Mouse (Mus musculus) intestine, embryonic 15.5 days (tissue): ENCODE results near the gene Adgrl3. TPM values are rescaled to one million over a fixed set of nuclear protein-coding genes. Genes with fewer than 3 reads are reported as not detected.

Experiments
- ATAC-seq: fragments of 200-750 bp; cut with Nextera tagmentation; 2 replicates; pipeline ENCODE4 v1.8.0; 2017; ENCODE audit warnings: moderate TSS enrichment, moderate library complexity
- H3K27ac ChIP-seq: fragments of 300-500 bp; sonication (generic); 2 replicates; pipeline ENCODE4 v1.5.1; 2015; ENCODE audit warnings: mild to moderate bottlenecking, inconsistent platforms
- H3K27me3 ChIP-seq: fragments of 300-500 bp; sonication (generic); replicated peaks from 2 replicates; pipeline ENCODE4 v1.6.1; 2015; ENCODE audit warnings: inconsistent platforms
- H3K36me3 ChIP-seq: fragments of 300-500 bp; sonication (generic); 2 replicates; pipeline ENCODE4 v1.6.1; 2015; ENCODE audit warnings: inconsistent platforms
- H3K4me1 ChIP-seq: fragments of 300-500 bp; sonication (generic); replicated peaks from 2 replicates; pipeline ENCODE4 v1.6.1; 2015; ENCODE audit warnings: inconsistent platforms
- H3K4me2 ChIP-seq: fragments of 300-500 bp; sonication (generic); replicated peaks from 2 replicates; pipeline ENCODE4 v1.6.1; 2015; ENCODE audit warnings: mild to moderate bottlenecking, inconsistent platforms
- H3K4me3 ChIP-seq: fragments of 300-500 bp; sonication (generic); replicated peaks from 2 replicates; pipeline ENCODE4 v1.5.1; 2015; ENCODE audit warnings: inconsistent platforms
- H3K9ac ChIP-seq: fragments of 300-500 bp; sonication (generic); 2 replicates; pipeline ENCODE4 v1.6.1; 2015; ENCODE audit warnings: inconsistent platforms
- H3K9me3 ChIP-seq: fragments of 300-500 bp; sonication (generic); 2 replicates; pipeline ENCODE4 v1.6.1; 2016; ENCODE audit warnings: inconsistent platforms
- WGBS: fragments of 180-500 bp; shearing (Covaris S2); methylation state at CpG from one replicate; pipeline ENCODE4 v1.1.7; 2015; 5-methylcytosine and 5-hydroxymethylcytosine counted together
- polyA plus RNA-seq: library from polyadenylated mRNA; unstranded; fragments of >200 nt; fragmentation: Nextera tagmentation; extraction: Ambion mirVana; gene quantifications from 2 replicates; pipeline ENCODE4 v1.2.1, GENCODE M21; 2015

Gene Adgrl3
- polyA plus RNA-seq, 1 experiment from 2014 or later = 10.9 TPM

DNA sequence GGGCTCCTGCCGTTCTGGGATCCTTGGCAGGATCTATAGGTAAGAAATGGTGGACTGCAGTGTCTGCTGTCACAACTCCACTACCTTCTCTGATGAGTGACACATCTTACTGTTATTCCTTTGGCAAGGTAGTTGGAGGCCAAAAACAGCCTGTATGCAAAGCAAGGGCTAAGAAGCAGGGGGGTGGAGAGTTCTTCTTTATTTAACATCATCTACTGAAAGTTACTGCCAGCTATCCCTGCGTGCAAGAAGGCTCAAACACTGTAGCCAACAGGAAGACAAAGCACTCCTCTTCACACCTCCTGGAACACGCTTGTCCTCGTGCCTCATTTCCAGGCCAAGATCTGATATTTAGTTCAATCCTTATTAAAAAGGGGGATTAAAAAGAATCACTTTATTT, 26.2 kb downstream of the Adgrl3 start:
- WGBS = 86% methylated on average over 4 of the region's 4 CpGs
- H3K36me3 ChIP-seq = no peaks in the 10 kb centered on the region
- no peak overlapping the region for H3K9ac ChIP-seq
- ATAC-seq = no peak
- no peaks in the 10 kb centered on the region for H3K4me1 ChIP-seq
- no peaks in the 10 kb centered on the region for H3K27me3 ChIP-seq
- no peaks in the 10 kb centered on the region for H3K9me3 ChIP-seq
- no peak overlapping the region for H3K27ac ChIP-seq
- H3K4me3 ChIP-seq = no peak overlapping the region
- no peak overlapping the region for H3K4me2 ChIP-seq

GRCm38 (mm10) chr5:81054628-81055027, 34.7 kb downstream of the Adgrl3 start:
- Histone ChIP-seq H3K9me3 (no peaks in the 10 kb centered on the region), H3K27me3 (no peaks in the 10 kb centered on the region), H3K36me3 (no peaks in the 10 kb centered on the region), H3K27ac (no peak overlapping the region), H3K4me2 (no peak overlapping the region), H3K9ac (no peak overlapping the region), H3K4me1 (no peaks in the 10 kb centered on the region), H3K4me3 (no peak overlapping the region)
- 73% methylated on average over 4 of the region's 4 CpGs for WGBS
- ATAC-seq = no peak

- no peaks in the 10 kb centered on the region for H3K9me3 ChIP-seq
Measured at GRCm38 (mm10) chr5:81055253-81055652, 35.3 kb downstream of the Adgrl3 start.

DNA sequence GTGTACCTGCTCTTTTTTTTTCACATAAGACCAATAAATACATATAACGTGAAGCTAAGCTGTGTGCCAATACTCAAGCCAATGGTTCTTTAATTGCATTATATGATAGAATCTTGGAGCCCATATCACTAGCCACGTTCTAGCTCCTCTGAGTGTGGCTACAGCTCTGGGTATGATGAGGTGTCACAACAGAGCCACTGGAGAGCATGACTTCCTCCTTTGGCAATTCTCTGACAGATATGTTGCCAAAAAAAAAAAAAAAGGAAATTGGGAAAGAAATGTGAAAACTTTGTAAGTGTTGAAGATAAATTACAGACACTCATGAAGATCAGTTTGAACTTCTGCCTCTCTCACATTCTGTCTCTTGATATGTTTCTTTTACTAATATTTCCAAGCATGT, 38.2 kb downstream of the Adgrl3 start:
- no peaks in the 10 kb centered on the region for H3K9me3 ChIP-seq
- H3K27me3 ChIP-seq = no peaks in the 10 kb centered on the region
- 81% methylated on average over 2 of the region's 2 CpGs for WGBS
- H3K4me1 ChIP-seq = no peaks in the 10 kb centered on the region
- no peak overlapping the region for H3K27ac ChIP-seq
- no peak overlapping the region for H3K4me3 ChIP-seq
- H3K4me2 ChIP-seq = no peak overlapping the region
- H3K9ac ChIP-seq = no peak overlapping the region
- no peaks in the 10 kb centered on the region for H3K36me3 ChIP-seq
- no peak for ATAC-seq

More at GRCm38 (mm10) chr5:81055253-81055652, 35.3 kb downstream of the Adgrl3 start:
- Histone ChIP-seq H3K27me3 (no peaks in the 10 kb centered on the region), H3K4me3 (no peak overlapping the region), H3K9ac (no peak overlapping the region), H3K27ac (no peak overlapping the region), H3K4me1 (no peaks in the 10 kb centered on the region), H3K4me2 (no peak overlapping the region), H3K36me3 (no peaks in the 10 kb centered on the region)
- 77% methylated on average over 2 of the region's 2 CpGs for WGBS
- ATAC-seq = no peak

DNA sequence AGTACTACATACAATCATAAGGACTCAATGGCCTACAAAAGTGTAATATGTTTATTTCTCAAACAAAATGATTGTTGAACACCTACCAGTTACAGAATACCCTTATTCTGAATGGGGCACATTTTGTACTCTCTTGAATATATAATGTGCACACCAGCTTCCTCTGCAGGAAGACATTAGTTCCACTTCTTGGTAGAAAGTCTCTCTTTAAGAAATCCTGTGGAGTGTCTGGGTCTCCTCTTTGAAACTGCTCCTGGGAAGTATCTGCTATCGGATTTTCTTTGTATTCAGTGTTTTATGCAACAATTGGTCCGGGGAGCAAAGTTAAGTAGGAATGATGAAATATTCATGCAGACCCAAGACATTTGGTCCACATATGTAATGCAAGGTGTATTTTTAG, 41.0 kb downstream of the Adgrl3 start:
- no peak overlapping the region for H3K27ac ChIP-seq
- no peaks in the 10 kb centered on the region for H3K27me3 ChIP-seq
- no peak overlapping the region for H3K9ac ChIP-seq
- no peak for ATAC-seq
- H3K36me3 ChIP-seq = no peaks in the 10 kb centered on the region
- no peaks in the 10 kb centered on the region for H3K4me1 ChIP-seq
- H3K4me2 ChIP-seq = no peak overlapping the region
- 78% methylated on average over 2 of the region's 2 CpGs for WGBS
- no peak overlapping the region for H3K4me3 ChIP-seq
- H3K9me3 ChIP-seq = no peaks in the 10 kb centered on the region

DNA sequence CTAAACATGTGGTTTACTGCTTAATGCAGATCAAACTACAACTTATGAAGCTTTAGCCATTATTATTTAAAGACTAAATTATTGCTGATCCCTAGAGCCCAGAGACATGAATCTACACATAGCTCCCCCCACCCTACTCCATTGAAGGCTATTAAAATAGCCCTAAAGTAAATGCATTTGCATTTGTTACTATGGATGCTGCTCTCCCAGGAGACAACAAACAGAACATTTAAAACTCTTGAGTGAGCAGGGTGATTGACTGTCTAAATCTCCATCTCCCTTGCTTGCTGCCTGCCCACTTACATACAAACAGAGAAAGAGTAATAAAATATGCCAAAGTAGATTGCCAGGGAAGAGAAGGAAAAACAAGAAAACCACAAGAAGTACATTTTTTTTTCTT, 41.4 kb downstream of the Adgrl3 start:
- ATAC-seq = no peak
- Histone ChIP-seq H3K9ac (no peak overlapping the region), H3K4me2 (no peak overlapping the region), H3K4me3 (no peak overlapping the region), H3K9me3 (no peaks in the 10 kb centered on the region), H3K36me3 (no peaks in the 10 kb centered on the region), H3K27ac (no peak overlapping the region), H3K27me3 (no peaks in the 10 kb centered on the region), H3K4me1 (no peaks in the 10 kb centered on the region)

DNA sequence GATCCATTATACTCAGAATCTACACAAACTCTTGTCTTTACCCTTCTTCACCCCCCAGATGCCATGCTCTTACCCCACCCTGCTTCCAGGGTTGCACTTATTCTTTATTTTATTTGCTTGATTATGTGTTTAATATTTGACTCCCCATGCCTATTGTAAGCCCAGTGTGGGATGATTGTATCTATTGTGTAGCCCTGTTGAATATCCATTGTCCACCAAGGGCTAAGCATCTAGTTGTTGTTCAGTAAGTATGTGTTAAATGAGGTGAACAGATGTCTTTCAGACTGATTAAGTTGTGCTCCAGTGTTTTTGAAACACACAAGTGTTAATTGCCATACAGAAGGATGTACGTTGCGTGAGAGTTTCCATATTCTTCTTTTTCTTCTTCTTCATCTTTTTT, 44.1 kb downstream of the Adgrl3 start:
- Histone ChIP-seq H3K4me1 (no peaks in the 10 kb centered on the region), H3K4me2 (no peak overlapping the region), H3K9ac (no peak overlapping the region), H3K36me3 (no peaks in the 10 kb centered on the region), H3K27ac (no peak overlapping the region), H3K4me3 (no peak overlapping the region), H3K27me3 (no peaks in the 10 kb centered on the region), H3K9me3 (no peaks in the 10 kb centered on the region)
- WGBS = 96% methylated on average over 2 of the region's 2 CpGs
- ATAC-seq = no peak

GRCm38 (mm10) chr5:81068173-81068572, 48.2 kb downstream of the Adgrl3 start:
- Histone ChIP-seq H3K27me3 (no peaks in the 10 kb centered on the region), H3K9me3 (no peaks in the 10 kb centered on the region), H3K27ac (no peak overlapping the region), H3K4me1 (no peaks in the 10 kb centered on the region), H3K4me2 (no peak overlapping the region), H3K9ac (no peak overlapping the region), H3K4me3 (no peak overlapping the region), H3K36me3 (no peaks in the 10 kb centered on the region)
- 66% methylated on average over 6 of the region's 6 CpGs for WGBS
- ATAC-seq = no peak

DNA sequence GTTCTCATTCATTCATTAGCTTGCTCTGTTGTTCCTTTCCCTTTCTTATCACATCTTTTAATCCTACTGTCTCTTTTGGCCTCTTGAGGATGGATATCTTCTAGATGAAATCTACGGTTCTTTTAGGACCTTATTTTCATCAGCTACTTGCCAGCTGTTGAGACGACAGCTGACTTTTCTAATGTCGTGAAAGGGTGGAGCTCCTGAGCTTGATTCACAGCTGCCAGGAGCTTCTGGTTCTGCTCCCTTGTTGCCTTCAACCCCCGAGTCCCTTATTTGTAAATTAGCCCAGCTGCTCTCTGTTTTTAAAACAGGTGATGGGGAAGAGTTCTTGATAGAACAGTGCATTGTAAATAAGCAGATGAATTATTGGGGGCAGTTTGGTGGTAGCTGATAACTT, 48.9 kb downstream of the Adgrl3 start:
- no peaks in the 10 kb centered on the region for H3K27me3 ChIP-seq
- WGBS = 48% methylated on average over 4 of the region's 4 CpGs
- no peak for ATAC-seq

DNA sequence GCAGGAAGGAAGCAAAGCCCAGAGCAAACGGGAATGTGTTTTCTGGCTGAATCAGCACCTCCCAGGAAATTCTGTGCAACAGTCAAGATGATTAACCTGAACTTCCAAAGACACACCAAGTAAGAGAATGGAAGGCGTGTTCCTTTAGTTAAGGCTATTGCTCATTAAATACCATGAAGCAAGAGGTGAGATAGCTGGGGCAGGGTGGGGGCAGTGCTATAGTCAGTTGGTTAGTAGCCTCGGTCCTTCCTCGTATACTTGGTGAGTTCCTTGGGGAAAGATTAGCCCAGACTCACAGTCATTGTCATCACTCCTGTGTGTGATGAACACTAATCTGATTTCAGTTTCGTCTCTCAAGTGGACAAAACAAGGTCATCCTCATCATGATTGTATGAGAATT, 53.0 kb downstream of the Adgrl3 start:
- no peaks in the 10 kb centered on the region for H3K36me3 ChIP-seq
- no peak overlapping the region for H3K27ac ChIP-seq
- H3K27me3 ChIP-seq = no peaks in the 10 kb centered on the region
- no peak overlapping the region for H3K4me2 ChIP-seq
- no peak for ATAC-seq
- H3K4me3 ChIP-seq = no peak overlapping the region
- no peaks in the 10 kb centered on the region for H3K9me3 ChIP-seq
- no peaks in the 10 kb centered on the region for H3K4me1 ChIP-seq
- no peak overlapping the region for H3K9ac ChIP-seq
- WGBS = 69% methylated on average over 5 of the region's 5 CpGs

More for the DNA sequence above, 48.9 kb downstream of the Adgrl3 start:
- no peak overlapping the region for H3K4me3 ChIP-seq
- no peak overlapping the region for H3K9ac ChIP-seq
- H3K27ac ChIP-seq = no peak overlapping the region
- H3K4me2 ChIP-seq = no peak overlapping the region
- no peaks in the 10 kb centered on the region for H3K9me3 ChIP-seq
- H3K36me3 ChIP-seq = no peaks in the 10 kb centered on the region
- no peaks in the 10 kb centered on the region for H3K4me1 ChIP-seq

DNA sequence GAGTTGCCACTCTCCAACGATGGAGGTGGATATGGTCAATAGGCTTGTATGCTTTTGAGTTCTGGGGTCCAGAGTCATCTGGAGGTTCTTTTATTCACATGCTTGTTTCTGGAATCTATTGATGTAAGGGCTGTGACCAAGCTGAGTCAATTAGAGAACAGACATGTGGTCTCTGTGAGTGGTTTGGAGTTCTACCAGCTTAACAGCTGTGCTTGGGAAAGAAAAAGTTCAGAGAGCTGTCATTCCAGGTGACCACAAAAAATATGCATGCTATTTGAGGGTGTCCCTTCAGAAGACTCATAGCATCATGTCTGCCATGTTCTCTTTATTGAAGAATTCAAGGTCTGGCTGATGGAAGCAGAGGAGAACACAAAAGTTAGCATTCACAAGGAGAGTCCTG, 53.9 kb downstream of the Adgrl3 start:
- H3K36me3 ChIP-seq = no peaks in the 10 kb centered on the region
- H3K9me3 ChIP-seq = no peaks in the 10 kb centered on the region
- H3K27ac ChIP-seq = no peak overlapping the region
- ATAC-seq = no peak
- H3K4me1 ChIP-seq = no peaks in the 10 kb centered on the region
- no peak overlapping the region for H3K4me2 ChIP-seq
- H3K9ac ChIP-seq = no peak overlapping the region
- H3K4me3 ChIP-seq = no peak overlapping the region
- 76% methylated on average over 1 of the region's 1 CpGs for WGBS
- no peaks in the 10 kb centered on the region for H3K27me3 ChIP-seq

DNA sequence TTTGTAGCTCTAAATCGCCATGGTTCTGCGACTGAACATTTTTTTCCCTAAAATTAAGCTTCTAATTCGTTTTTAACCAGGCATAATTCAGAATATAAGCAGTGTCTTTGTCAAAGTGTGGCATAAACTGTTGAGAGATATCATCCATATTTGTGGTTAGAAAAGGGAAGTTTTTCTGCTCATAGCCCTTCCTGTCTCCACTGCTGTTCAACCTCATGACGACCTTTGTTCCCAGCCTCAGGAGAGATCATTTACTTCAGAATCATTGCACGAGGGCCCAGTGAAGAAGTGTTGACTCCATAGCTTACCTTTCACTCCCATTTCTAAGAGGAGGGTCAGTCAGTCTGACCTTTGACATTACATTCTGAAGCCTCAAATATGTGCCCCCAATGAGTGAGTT, 56.4 kb downstream of the Adgrl3 start:
- Histone ChIP-seq H3K4me1 (no peaks in the 10 kb centered on the region), H3K27ac (no peak overlapping the region), H3K9me3 (no peaks in the 10 kb centered on the region), H3K36me3 (no peaks in the 10 kb centered on the region), H3K9ac (no peak overlapping the region), H3K27me3 (no peaks in the 10 kb centered on the region), H3K4me3 (no peak overlapping the region), H3K4me2 (no peak overlapping the region)
- 70% methylated on average over 5 of the region's 5 CpGs for WGBS
- no peak for ATAC-seq

- H3K27me3 ChIP-seq = no peaks in the 10 kb centered on the region
- no peaks in the 10 kb centered on the region for H3K4me1 ChIP-seq
- ATAC-seq = no peak
- WGBS = 89% methylated on average over 7 of the region's 7 CpGs
- no peak overlapping the region for H3K4me3 ChIP-seq
- H3K27ac ChIP-seq = no peak overlapping the region
- H3K9me3 ChIP-seq = no peaks in the 10 kb centered on the region
- no peak overlapping the region for H3K4me2 ChIP-seq
- H3K9ac ChIP-seq = no peak overlapping the region
- no peaks in the 10 kb centered on the region for H3K36me3 ChIP-seq
Measured at GRCm38 (mm10) chr5:81077031-81077430, 57.1 kb downstream of the Adgrl3 start.

GRCm38 (mm10) chr5:81077990-81078389, 58.1 kb downstream of the Adgrl3 start:
- WGBS = 80% methylated on average over 1 of the region's 1 CpGs
- H3K9ac ChIP-seq = no peak overlapping the region
- H3K4me3 ChIP-seq = no peak overlapping the region
- no peaks in the 10 kb centered on the region for H3K36me3 ChIP-seq
- H3K27me3 ChIP-seq = no peaks in the 10 kb centered on the region
- H3K27ac ChIP-seq = no peak overlapping the region
- H3K4me2 ChIP-seq = no peak overlapping the region
- ATAC-seq = no peak
- no peaks in the 10 kb centered on the region for H3K9me3 ChIP-seq
- no peaks in the 10 kb centered on the region for H3K4me1 ChIP-seq
